In genomic region chr6:115956922-115957601, GRCm38 (mm10) we compare ENCODE assay signal across 9 mouse cellular contexts. TPM values are rescaled to one million over a fixed set of nuclear protein-coding genes. Genes with fewer than 3 reads are reported as not detected.
DNase-seq lines count a peak whose midpoint lies in the region; ATAC-seq and TF ChIP-seq lines count a peak whose summit lies in the region.
"Had no signal": no experiment of that assay in that cellular context is flagged by ENCODE, and none has a peak within 500 bp of the region (broad histone marks: within the 10 kb centered on the region; RNA-seq: fewer than 3 reads in every experiment).

No protein-coding gene starts in this region.

- no peak overlapping the region for H3K9ac ChIP-seq in forebrain, embryonic 11.5 days (ENCODE audit: low read length)
- H3K9ac ChIP-seq in intestine, embryonic 16.5 days (ENCODE audit: low read depth, low read length), result no peak overlapping the region; the same call in 1 of the 2 replicates

- intact Hi-C loops in gastrocnemius, adult 2 months (cut with DNase I), result loop anchor here (2.0 to 5.0 kb wide), 2 partner anchors 35 to 42 kb away; no protein-coding TSS in a partner anchor

- H3K36me3 ChIP-seq in forebrain, embryonic 10.5 days (replicated peaks), result no peaks in the 10 kb centered on the region; the same call in 1 of the 2 replicates
- H3K36me3 ChIP-seq in forebrain, embryonic 11.5 days (ENCODE audit: control insufficient read depth, insufficient read depth, low read length), result no peaks in the 10 kb centered on the region
- H3K36me3 ChIP-seq in intestine, embryonic 16.5 days (ENCODE audit: control insufficient read depth, insufficient read depth, low read length), result no peaks in the 10 kb centered on the region

- no peak overlapping the region for H3K4me3 ChIP-seq in forebrain, embryonic 10.5 days
- no peak overlapping the region for H3K4me3 ChIP-seq in forebrain, embryonic 11.5 days (ENCODE audit: low read depth, low read length)
- no peak overlapping the region for H3K4me3 ChIP-seq in cerebellum, adult 2 months (replicated peaks; ENCODE audit: insufficient read depth, low read depth, low read length)
- H3K4me3 ChIP-seq in gastrocnemius, adult 2 months, result no peak overlapping the region; the same call in none of the 2 replicates
- H3K4me3 ChIP-seq in intestine, embryonic 16.5 days (ENCODE audit: low read length), result no peak overlapping the region
- no peak overlapping the region for H3K4me3 ChIP-seq in lung, adult 2 months (replicated peaks; ENCODE audit: extremely low read depth, low read depth, low read length)

- H3K27me3 ChIP-seq in forebrain, embryonic 10.5 days (ENCODE audit: poor library complexity, severe bottlenecking), result no peaks in the 10 kb centered on the region
- no peaks in the 10 kb centered on the region for H3K27me3 ChIP-seq in forebrain, embryonic 11.5 days (ENCODE audit: control insufficient read depth, insufficient read depth, low read length)
- no peaks in the 10 kb centered on the region for H3K27me3 ChIP-seq in cerebellum, adult 2 months (ENCODE audit: control insufficient read depth, insufficient read depth, low read length)
- H3K27me3 ChIP-seq in intestine, embryonic 16.5 days (replicated peaks; ENCODE audit: control insufficient read depth, insufficient read depth, low read length), result no peaks in the 10 kb centered on the region

- DNase-seq in forebrain, embryonic 10.5 days (ENCODE audit: extremely low spot score, low spot score), result no peak
- DNase-seq in forebrain, embryonic 11.5 days (ENCODE audit: low spot score), result no peak
- peak; percentile 82 to 93 for DNase-seq in cerebellum, adult 2 months
- DNase-seq in gastrocnemius, adult 2 months, result peak; percentile 83
- peak; percentile 40 for DNase-seq in lung, adult 2 months
- DNase-seq in natural killer cell, adult 2 months (ENCODE audit: low spot score in 2 of 2), result no peak
- no peak for DNase-seq in B cell, adult 2 months

- no peak for TF ChIP-seq POLR2A in cerebellum, adult 2 months (IDR thresholded peaks at IDR 0.05; ENCODE audit: borderline replicate concordance, insufficient read depth, low read length)
- peak; percentile 20; the same call in 1 of the 2 replicates for TF ChIP-seq POLR2A in lung, adult 2 months (IDR thresholded peaks at IDR 0.05; ENCODE audit: borderline replicate concordance, extremely low read depth, low read depth, low read length)

- H3K4me1 ChIP-seq in forebrain, embryonic 10.5 days, result peaks cover 49% of the 10 kb centered on the region
- H3K4me1 ChIP-seq in forebrain, embryonic 11.5 days (replicated peaks; ENCODE audit: control insufficient read depth, insufficient read depth, low read length), result 0 out of 2 replicates have a peak, but pooled peaks cover 2% of the 10 kb centered on the region
- H3K4me1 ChIP-seq in cerebellum, adult 2 months (ENCODE audit: control insufficient read depth, insufficient read depth, low read length), result peaks cover 62% of the 10 kb centered on the region
- H3K4me1 ChIP-seq in intestine, embryonic 16.5 days (ENCODE audit: control insufficient read depth, insufficient read depth, low read length), result peaks cover 33% of the 10 kb centered on the region
- peaks cover 27% of the 10 kb centered on the region for H3K4me1 ChIP-seq in lung, adult 2 months (ENCODE audit: control insufficient read depth, insufficient read depth, low read length)

- H3K9me3 ChIP-seq in forebrain, embryonic 10.5 days, result no peaks in the 10 kb centered on the region
- no peaks in the 10 kb centered on the region for H3K9me3 ChIP-seq in forebrain, embryonic 11.5 days (ENCODE audit: control insufficient read depth, low read length)
- H3K9me3 ChIP-seq in intestine, embryonic 16.5 days (ENCODE audit: control insufficient read depth, low read length), result no peaks in the 10 kb centered on the region

- WGBS in forebrain, embryonic 10.5 days, result 64% methylated on average over 16 of the region's 16 CpGs
- WGBS in forebrain, embryonic 11.5 days, result 63% methylated on average over 16 of the region's 16 CpGs
- WGBS in cerebellum, adult 2 months, result 6% methylated on average over 16 of the region's 16 CpGs
- WGBS in intestine, embryonic 16.5 days, result 41% methylated on average over 16 of the region's 16 CpGs
- 37% methylated on average over 16 of the region's 16 CpGs for WGBS in lung, adult 2 months

- no peak for ATAC-seq in forebrain, embryonic 11.5 days (replicated peaks; ENCODE audit: low FRiP score)
- peak; percentile 77 for ATAC-seq in intestine, embryonic 16.5 days

- peak overlapping the region; percentile 77 for H3K27ac ChIP-seq in forebrain, embryonic 10.5 days
- no peak overlapping the region for H3K27ac ChIP-seq in forebrain, embryonic 11.5 days (ENCODE audit: low read depth, low read length)
- H3K27ac ChIP-seq in cerebellum, adult 2 months (ENCODE audit: insufficient read depth, low read length), result peak overlapping the region; percentile 76
- peak overlapping the region; percentile 89 for H3K27ac ChIP-seq in gastrocnemius, adult 2 months
- peak overlapping the region; percentile 71 for H3K27ac ChIP-seq in intestine, embryonic 16.5 days (ENCODE audit: low read length)

- H3K4me2 ChIP-seq in forebrain, embryonic 11.5 days (ENCODE audit: low read depth, low read length, severe bottlenecking), result no peak overlapping the region
- H3K4me2 ChIP-seq in intestine, embryonic 16.5 days (ENCODE audit: low read depth, low read length), result no peak overlapping the region

- no peak for TF ChIP-seq CTCF in cerebellum, adult 2 months (IDR thresholded peaks at IDR 0.05; ENCODE audit: borderline replicate concordance, insufficient read depth, low read depth, low read length)
- TF ChIP-seq CTCF in gastrocnemius, adult 2 months (IDR thresholded peaks at IDR 0.05), result no peak
- no peak for TF ChIP-seq CTCF in lung, adult 2 months (IDR thresholded peaks at IDR 0.05; ENCODE audit: insufficient read depth, low read length)

RNA-seq across cellular contexts. Expression of gene H1foo, which starts 12.3 kb away (rescaled TPM):
- polyA plus RNA-seq in forebrain, embryonic 10.5 days (2016; fragmentation: Nextera tagmentation; extraction: Ambion mirVana), result not detected in 2 replicates
- polyA plus RNA-seq in forebrain, embryonic 11.5 days (2014; fragmentation: Nextera tagmentation; extraction: Ambion mirVana), result not detected in 2 replicates
- polyA plus RNA-seq in cerebellum, adult 2 months (2012; rRNA removed), result not detected in 2 replicates
- total RNA-seq in gastrocnemius, adult 2 months (2021), result not detected
- polyA plus RNA-seq in intestine, embryonic 16.5 days (2015; fragmentation: Nextera tagmentation; extraction: Ambion mirVana), result not detected in 2 replicates
- polyA plus RNA-seq in lung, adult 2 months (2012; rRNA removed), result not detected in 2 replicates
- polyA plus RNA-seq: C2C12 had no signal

RNA-seq across cellular contexts. Expression of gene Rho, which starts 25.5 kb away (rescaled TPM):
- polyA plus RNA-seq in forebrain, embryonic 10.5 days (2016; fragmentation: Nextera tagmentation; extraction: Ambion mirVana), result 0.06 and 0.10 TPM in 2 replicates
- polyA plus RNA-seq in forebrain, embryonic 11.5 days (2014; fragmentation: Nextera tagmentation; extraction: Ambion mirVana), result 0.09 TPM in 2 replicates
- polyA plus RNA-seq in cerebellum, adult 2 months (2012; rRNA removed), result 0.79 and 0.89 TPM in 2 replicates
- under 1 TPM in 1 of 2 experiments, not detected in 1; 0.06 TPM for total RNA-seq in gastrocnemius, adult 2 months (2021)
- 0.31 TPM in 1 of 2 replicates, not detected in the other for polyA plus RNA-seq in intestine, embryonic 16.5 days (2015; fragmentation: Nextera tagmentation; extraction: Ambion mirVana)
- 1.0 and 1.3 TPM in 2 replicates for polyA plus RNA-seq in lung, adult 2 months (2012; rRNA removed)

RNA-seq across cellular contexts. Expression of gene Plxnd1, which starts 37.7 kb away (rescaled TPM):
- polyA plus RNA-seq in forebrain, embryonic 10.5 days (2016; fragmentation: Nextera tagmentation; extraction: Ambion mirVana), result 23.9 and 28.0 TPM in 2 replicates
- 23.9 and 25.5 TPM in 2 replicates for polyA plus RNA-seq in forebrain, embryonic 11.5 days (2014; fragmentation: Nextera tagmentation; extraction: Ambion mirVana)
- 24.2 and 29.4 TPM in 2 replicates for polyA plus RNA-seq in cerebellum, adult 2 months (2012; rRNA removed)
- 10 to 100 TPM; 14.7 to 26.7 TPM for total RNA-seq in gastrocnemius, adult 2 months (2021)
- 18.7 and 19.3 TPM in 2 replicates for polyA plus RNA-seq in intestine, embryonic 16.5 days (2015; fragmentation: Nextera tagmentation; extraction: Ambion mirVana)
- 146 and 185 TPM in 2 replicates for polyA plus RNA-seq in lung, adult 2 months (2012; rRNA removed)

Comparison
In these comparisons a context has a peak if more than half of its experiments do, and no peak if none do; other contexts are left out.
1. DNase-seq: peak in cerebellum, adult 2 months (2 of 2), gastrocnemius, adult 2 months (single experiment) and lung, adult 2 months (single experiment); none in forebrain, embryonic 10.5 days (single experiment), forebrain, embryonic 11.5 days (single experiment), natural killer cell, adult 2 months (0 of 2) and B cell, adult 2 months (0 of 2).